18 mouse cellular contexts compared by ENCODE assay signal in genomic region chr7:142354661-142355233, GRCm38 (mm10). TPM values are rescaled to one million over a fixed set of nuclear protein-coding genes. Genes with fewer than 3 reads are reported as not detected.
DNase-seq lines count a peak whose midpoint lies in the region; ATAC-seq and TF ChIP-seq lines count a peak whose summit lies in the region.
"Had no signal": no experiment of that assay in that cellular context is flagged by ENCODE, and none has a peak within 500 bp of the region (broad histone marks: within the 10 kb centered on the region; RNA-seq: fewer than 3 reads in every experiment).

No protein-coding gene starts in this region.

- no peak overlapping the region for H3K4me3 ChIP-seq in heart, embryonic 10.5 days
- peak overlapping the region; percentile 64; the same call in 1 of the 2 replicates for H3K4me3 ChIP-seq in G1E (ENCODE audit: low read depth, low read length)
- peak overlapping the region; percentile 23 for H3K4me3 ChIP-seq in liver, embryonic 16.5 days (ENCODE audit: low read depth, low read length)
- H3K4me3 ChIP-seq: gastrocnemius, adult 2 months; limb, embryonic 13.5 days; myocyte had no signal

- DNase-seq in heart, embryonic 10.5 days (ENCODE audit: low spot score) = no peak
- no peak for DNase-seq in heart, postnatal 36 days
- no peak for DNase-seq in G1E (ENCODE audit: low spot score)
- no peak for DNase-seq in cerebellum, adult 11-12 months
- no peak for DNase-seq in gastrocnemius, postnatal 36 days
- no peak for DNase-seq in adipocyte (ENCODE audit: low spot score)
- DNase-seq: cerebellum, postnatal 36 days; gastrocnemius, adult 2 months; heart, postnatal 14 days; kidney, adult 8-10 months; lung, postnatal 4 days had no signal

- H3K27ac ChIP-seq in heart, embryonic 10.5 days = peak overlapping the region; percentile 53; the same call in 1 of the 2 replicates
- peak overlapping the region; percentile 89 for H3K27ac ChIP-seq in liver, embryonic 16.5 days (ENCODE audit: low read length)
- H3K27ac ChIP-seq: gastrocnemius, adult 2 months; limb, embryonic 13.5 days had no signal

- no peaks in the 10 kb centered on the region for H3K9me3 ChIP-seq in heart, embryonic 10.5 days
- H3K9me3 ChIP-seq in G1E (replicated peaks) = no peaks in the 10 kb centered on the region
- no peaks in the 10 kb centered on the region for H3K9me3 ChIP-seq in liver, embryonic 16.5 days (replicated peaks; ENCODE audit: control insufficient read depth, low read length)
- H3K9me3 ChIP-seq: limb, embryonic 13.5 days had no signal

- H3K4me1 ChIP-seq in heart, embryonic 10.5 days = peaks cover 45% of the 10 kb centered on the region
- peaks cover 84% of the 10 kb centered on the region for H3K4me1 ChIP-seq in G1E (ENCODE audit: insufficient read depth, low read depth, low read length)
- H3K4me1 ChIP-seq in liver, embryonic 16.5 days (ENCODE audit: control insufficient read depth, low read depth, low read length) = peaks cover 45% of the 10 kb centered on the region

- 64% methylated on average over 8 of the region's 8 CpGs for WGBS in heart, embryonic 10.5 days
- 22% methylated on average over 8 of the region's 8 CpGs for WGBS in liver, embryonic 16.5 days (ENCODE audit: insufficient replicate concordance)

- TF ChIP-seq CTCF in G1E (IDR thresholded peaks at IDR 0.05; ENCODE audit: low read depth, low read length) = no peak

- intact Hi-C loops in heart, postnatal 36 days (cut with DNase I) = no loop called here
- intact Hi-C loops in gastrocnemius, postnatal 36 days (cut with DNase I) = no loop called here

- ATAC-seq in G1E (ENCODE audit: extremely low read depth, insufficient number of reproducible peaks, low FRiP score, poor library complexity, severe bottlenecking) = peak; percentile 32
- ATAC-seq in erythroid progenitor cell, adult 5-6 weeks (replicated peaks; ENCODE audit: low FRiP score, poor library complexity, severe bottlenecking) = peak; percentile 78
- ATAC-seq in liver, embryonic 16.5 days (ENCODE audit: low read depth) = peak; percentile 84

- H3K9ac ChIP-seq in liver, embryonic 16.5 days (ENCODE audit: low read depth, low read length) = peak overlapping the region; percentile 55
- H3K9ac ChIP-seq: limb, embryonic 13.5 days had no signal

- H3K36me3 ChIP-seq in heart, embryonic 10.5 days = no peaks in the 10 kb centered on the region
- no peaks in the 10 kb centered on the region for H3K36me3 ChIP-seq in G1E (replicated peaks)
- H3K36me3 ChIP-seq in liver, embryonic 16.5 days (ENCODE audit: control insufficient read depth, insufficient read depth) = no peaks in the 10 kb centered on the region
- H3K36me3 ChIP-seq: limb, embryonic 13.5 days had no signal

- peak overlapping the region; percentile 53 for H3K4me2 ChIP-seq in liver, embryonic 16.5 days (ENCODE audit: low read depth, low read length)
- H3K4me2 ChIP-seq: limb, embryonic 13.5 days had no signal

- H3K27me3 ChIP-seq in heart, embryonic 10.5 days (ENCODE audit: insufficient read depth, poor library complexity, severe bottlenecking) = peaks cover 7% of the 10 kb centered on the region; the same call in 1 of the 2 replicates
- no peaks in the 10 kb centered on the region for H3K27me3 ChIP-seq in G1E (ENCODE audit: insufficient read depth, low read length)
- no peaks in the 10 kb centered on the region for H3K27me3 ChIP-seq in liver, embryonic 16.5 days (ENCODE audit: control insufficient read depth, insufficient read depth, low read depth, low read length)
- H3K27me3 ChIP-seq: limb, embryonic 13.5 days had no signal

RNA-seq across cellular contexts. Expression of gene Ifitm10, which starts 18.8 kb away (rescaled TPM):
- 7.7 and 12.5 TPM in 2 replicates for polyA plus RNA-seq in heart, embryonic 10.5 days (2016; fragmentation: Nextera tagmentation; extraction: Ambion mirVana)
- 1 to 10 TPM; 1.8 to 2.0 TPM for total RNA-seq in heart, postnatal 36 days (2021)
- total RNA-seq in G1E (2014; fragmentation: Nextera tagmentation) (not detected in 2 replicates), G1E (2017) (0.81 and 0.93 TPM in 2 replicates)
- polyA plus RNA-seq in G1E (2012) = 0.33 and 0.52 TPM in 2 replicates
- not detected in 2 replicates for total RNA-seq in erythroid progenitor cell, adult 5-6 weeks (2015; ENCODE audit: low replicate concordance)
- not detected in 2 replicates for total RNA-seq in erythroid progenitor cell, adult 5-6 weeks (2017; ENCODE audit: low replicate concordance)
- polyA plus RNA-seq in liver, embryonic 16.5 days (2015; fragmentation: Nextera tagmentation; extraction: Ambion mirVana) = 1.6 and 2.0 TPM in 2 replicates
- 1 to 10 TPM; 2.8 to 6.8 TPM for total RNA-seq in gastrocnemius, postnatal 36 days (2021)

RNA-seq across cellular contexts. Expression of gene Gm49369, which starts 27.7 kb away (rescaled TPM):
- 0.55 and 0.92 TPM in 2 replicates for polyA plus RNA-seq in heart, embryonic 10.5 days (2016; fragmentation: Nextera tagmentation; extraction: Ambion mirVana)
- 1 to 10 TPM in 1 of 2 experiments, under 1 TPM in 1; 0.72 to 8.2 TPM for total RNA-seq in heart, postnatal 36 days (2021)
- total RNA-seq in G1E (2014; fragmentation: Nextera tagmentation) (not detected in 2 replicates), G1E (2017) (246 and 291 TPM in 2 replicates)
- 28.2 and 43.6 TPM in 2 replicates for polyA plus RNA-seq in G1E (2012)
- total RNA-seq in erythroid progenitor cell, adult 5-6 weeks (2015; ENCODE audit: low replicate concordance) = not detected in 2 replicates
- total RNA-seq in erythroid progenitor cell, adult 5-6 weeks (2017; ENCODE audit: low replicate concordance) = 143 and 216 TPM in 2 replicates
- polyA plus RNA-seq in liver, embryonic 16.5 days (2015; fragmentation: Nextera tagmentation; extraction: Ambion mirVana) = 1.4 and 1.8 TPM in 2 replicates
- 1 to 10 TPM; 3.9 to 9.2 TPM for total RNA-seq in gastrocnemius, postnatal 36 days (2021)
- polyA plus RNA-seq: limb, embryonic 13.5 days; small intestine, adult 2 months had no signal

RNA-seq across cellular contexts. Expression of gene Ctsd, which starts 33.1 kb away (rescaled TPM):
- polyA plus RNA-seq in heart, embryonic 10.5 days (2016; fragmentation: Nextera tagmentation; extraction: Ambion mirVana) = 293 and 402 TPM in 2 replicates
- total RNA-seq in heart, postnatal 36 days (2021) = 100 to 1,000 TPM; 830 to 843 TPM
- total RNA-seq in G1E (2014; fragmentation: Nextera tagmentation) = 102 and 133 TPM in 2 replicates
- total RNA-seq in G1E (2017) = 1,036 and 1,228 TPM in 2 replicates
- 43.0 and 64.7 TPM in 2 replicates for polyA plus RNA-seq in G1E (2012)
- 207 and 227 TPM in 2 replicates for total RNA-seq in erythroid progenitor cell, adult 5-6 weeks (2015; ENCODE audit: low replicate concordance)
- total RNA-seq in erythroid progenitor cell, adult 5-6 weeks (2017; ENCODE audit: low replicate concordance) = 161 and 184 TPM in 2 replicates
- polyA plus RNA-seq in liver, embryonic 16.5 days (2015; fragmentation: Nextera tagmentation; extraction: Ambion mirVana) = 408 and 415 TPM in 2 replicates
- 100 to 1,000 TPM; 330 to 388 TPM for total RNA-seq in gastrocnemius, postnatal 36 days (2021)

RNA-seq across cellular contexts. Expression of gene Krtap5-4, which starts 51.4 kb away (rescaled TPM):
- 0.34 TPM in 1 of 2 replicates, not detected in the other for polyA plus RNA-seq in heart, embryonic 10.5 days (2016; fragmentation: Nextera tagmentation; extraction: Ambion mirVana)
- not detected for total RNA-seq in heart, postnatal 36 days (2021)
- not detected in 2 replicates for total RNA-seq in G1E (2014; fragmentation: Nextera tagmentation)
- not detected in 2 replicates for total RNA-seq in G1E (2017)
- polyA plus RNA-seq in G1E (2012) = not detected in 2 replicates
- not detected in 2 replicates for total RNA-seq in erythroid progenitor cell, adult 5-6 weeks (2015; ENCODE audit: low replicate concordance)
- total RNA-seq in erythroid progenitor cell, adult 5-6 weeks (2017; ENCODE audit: low replicate concordance) = not detected in 2 replicates
- polyA plus RNA-seq in liver, embryonic 16.5 days (2015; fragmentation: Nextera tagmentation; extraction: Ambion mirVana) = not detected in 2 replicates
- not detected for total RNA-seq in gastrocnemius, postnatal 36 days (2021)
- total RNA-seq: ES-E14; gastrocnemius, adult 2 months; heart, postnatal 14 days; layer of hippocampus, postnatal 25 days had no signal
- polyA plus RNA-seq: limb, embryonic 13.5 days; myocyte; small intestine, adult 2 months had no signal

RNA-seq across cellular contexts. Expression of gene Krtap5-1, which starts 57.8 kb away (rescaled TPM):
- polyA plus RNA-seq in heart, embryonic 10.5 days (2016; fragmentation: Nextera tagmentation; extraction: Ambion mirVana) = not detected in 2 replicates
- total RNA-seq in heart, postnatal 36 days (2021) = not detected
- total RNA-seq in G1E (2014; fragmentation: Nextera tagmentation) (not detected in 2 replicates), G1E (2017) (not detected in 2 replicates)
- polyA plus RNA-seq in G1E (2012) = not detected in 2 replicates
- total RNA-seq in erythroid progenitor cell, adult 5-6 weeks (2015; ENCODE audit: low replicate concordance) = not detected in 2 replicates
- not detected in 2 replicates for total RNA-seq in erythroid progenitor cell, adult 5-6 weeks (2017; ENCODE audit: low replicate concordance)
- polyA plus RNA-seq in liver, embryonic 16.5 days (2015; fragmentation: Nextera tagmentation; extraction: Ambion mirVana) = not detected in 2 replicates
- total RNA-seq in gastrocnemius, postnatal 36 days (2021) = not detected
- total RNA-seq: ES-E14; gastrocnemius, adult 2 months; heart, postnatal 14 days; layer of hippocampus, postnatal 25 days had no signal
- polyA plus RNA-seq: limb, embryonic 13.5 days; myocyte; small intestine, adult 2 months had no signal

Comparison
In these comparisons a context has a peak if more than half of its experiments do, and no peak if none do; other contexts are left out.
1. ATAC-seq: peak in every context shown above with its lines; median percentile 84 in liver, embryonic 16.5 days; 78 in erythroid progenitor cell, adult 5-6 weeks; 32 in G1E.